Mouse (Mus musculus) MEL (cell line): ENCODE data around the gene Rora.

ENCODE experiments used
- BHLHE40 ChIP-seq: IDR thresholded peaks from 2 replicates; pipeline ENCODE4 v1.6.1; 2012; ENCODE audit warnings: low read depth, mild to moderate bottlenecking, inconsistent platforms, low read length, improper control_type of control experiment, borderline replicate concordance
- CTCF ChIP-seq, 3 experiments: IDR thresholded peaks in 2 of 3; conservative IDR thresholded peaks in 1 of 3; 2 replicates each; pipeline ENCODE4 v1.5.1; 2011 to 2012; ENCODE audit warnings: low read length in 3 of 3, low read depth in 2 of 3, mild to moderate bottlenecking in 2 of 3, improper control_type of control experiment in 1 of 3, inconsistent platforms in 1 of 3, mixed read lengths in 1 of 3, moderate library complexity in 1 of 3; ENCODE audit not compliant: control insufficient read depth in 1 of 3, insufficient read depth in 1 of 3, poor library complexity in 1 of 3, severe bottlenecking in 1 of 3
- E2F4 ChIP-seq: IDR thresholded peaks from 2 replicates; pipeline ENCODE4 v1.6.1; 2011; ENCODE audit warnings: low read depth, low read length, improper control_type of control experiment, borderline replicate concordance
- EP300 ChIP-seq, 2 experiments: IDR thresholded peaks; 2 replicates each; pipeline ENCODE4 v1.6.1; 2011; ENCODE audit warnings: improper control_type of control experiment in 2 of 2, low read length in 2 of 2, low read depth in 1 of 2, mild to moderate bottlenecking in 1 of 2
- ETS1 ChIP-seq: IDR thresholded peaks from 2 replicates; pipeline ENCODE4 v1.6.1; 2012; ENCODE audit warnings: low read depth, mild to moderate bottlenecking, inconsistent platforms, low read length, improper control_type of control experiment, moderate library complexity
- GATA1 ChIP-seq: IDR thresholded peaks from 2 replicates; pipeline ENCODE4 v1.6.1; 2011; ENCODE audit warnings: low read depth, low read length, improper control_type of control experiment
- MAZ ChIP-seq: IDR thresholded peaks from 2 replicates; pipeline ENCODE4 v1.6.1; 2012; ENCODE audit warnings: low read depth, mild to moderate bottlenecking, inconsistent platforms, low read length, improper control_type of control experiment
- POLR2A ChIP-seq, 2 experiments: IDR thresholded peaks; 2 replicates each; pipeline ENCODE4 v1.6.1; 2011 to 2012; ENCODE audit warnings: low read length in 2 of 2, mild to moderate bottlenecking in 2 of 2, control low read depth in 1 of 2, improper control_type of control experiment in 1 of 2, low read depth in 1 of 2, moderate library complexity in 1 of 2; ENCODE audit not compliant: control insufficient read depth in 1 of 2, insufficient read depth in 1 of 2, poor library complexity in 1 of 2
- TAL1 ChIP-seq: IDR thresholded peaks from 2 replicates; pipeline ENCODE4 v1.6.1; 2012; ENCODE audit warnings: mild to moderate bottlenecking, inconsistent platforms, low read length, moderate library complexity, mixed read lengths
- USF1 ChIP-seq: IDR thresholded peaks from 2 replicates; pipeline ENCODE4 v1.6.1; 2014; ENCODE audit warnings: low read depth, mild to moderate bottlenecking, inconsistent platforms, low read length, improper control_type of control experiment, moderate library complexity
- ZC3H11A ChIP-seq: IDR thresholded peaks from 2 replicates; pipeline ENCODE4 v1.6.1; 2012; ENCODE audit warnings: low read depth, mild to moderate bottlenecking, inconsistent platforms, low read length, improper control_type of control experiment
- ZKSCAN1 ChIP-seq: IDR thresholded peaks from 2 replicates; pipeline ENCODE4 v1.6.1; 2012; ENCODE audit warnings: low read depth, mild to moderate bottlenecking, inconsistent platforms, low read length, improper control_type of control experiment, moderate library complexity
- ZMIZ1 ChIP-seq: IDR thresholded peaks from 2 replicates; pipeline ENCODE4 v1.6.1; 2012; ENCODE audit warnings: low read depth, mild to moderate bottlenecking, inconsistent platforms, low read length, improper control_type of control experiment, moderate library complexity

- TF ChIP-seq CTCF (IDR thresholded peaks at IDR 0.05 in 2 of 3, conservative IDR thresholded peaks at IDR 0.05 in 1 of 3; ENCODE audit: control insufficient read depth in 1 of 3, insufficient read depth in 1 of 3, low read depth in 2 of 3, low read length in 3 of 3, poor library complexity in 1 of 3, severe bottlenecking in 1 of 3) (no peak), USF1 (no peak), TAL1 (no peak), ETS1 (no peak), BHLHE40 (no peak), ZKSCAN1 (no peak), ZC3H11A (no peak), GATA1 (no peak), EP300 (IDR thresholded peaks at IDR 0.05; ENCODE audit: low read depth in 1 of 2, low read length in 2 of 2) (no peak), ZMIZ1 (no peak), E2F4 (no peak), MAZ (no peak), POLR2A (IDR thresholded peaks at IDR 0.05; ENCODE audit: control insufficient read depth in 1 of 2, insufficient read depth in 1 of 2, low read depth in 1 of 2, low read length in 2 of 2, poor library complexity in 1 of 2) (no peak)
Observed at GRCm38 (mm10) chr9:69006666-69007065, 353.1 kb downstream of the Rora start.
